Mouse (Mus musculus) gastrocnemius, adult 8-10 months (tissue): ENCODE data around the gene Kctd17. TPM values are rescaled to one million over a fixed set of nuclear protein-coding genes. Genes with fewer than 3 reads are reported as not detected.
A peak's percentile ranks its signal among the peaks of the same experiment; 100 is the strongest.

Experiments
- DNase-seq, 2 experiments: peaks; one replicate each; pipeline ENCODE4 v3.0.0; 2022; ENCODE audit warnings: low spot score in 2 of 2
- total RNA-seq, 4 experiments: library from RNA; stranded (reverse); gene quantifications; 2 replicates each; pipeline ENCODE4 v1.2.4; 2022

Gene Kctd17
- total RNA-seq, 4 experiments from 2014 or later, result 5.9 to 10.3 (median 8.2) TPM

DNA sequence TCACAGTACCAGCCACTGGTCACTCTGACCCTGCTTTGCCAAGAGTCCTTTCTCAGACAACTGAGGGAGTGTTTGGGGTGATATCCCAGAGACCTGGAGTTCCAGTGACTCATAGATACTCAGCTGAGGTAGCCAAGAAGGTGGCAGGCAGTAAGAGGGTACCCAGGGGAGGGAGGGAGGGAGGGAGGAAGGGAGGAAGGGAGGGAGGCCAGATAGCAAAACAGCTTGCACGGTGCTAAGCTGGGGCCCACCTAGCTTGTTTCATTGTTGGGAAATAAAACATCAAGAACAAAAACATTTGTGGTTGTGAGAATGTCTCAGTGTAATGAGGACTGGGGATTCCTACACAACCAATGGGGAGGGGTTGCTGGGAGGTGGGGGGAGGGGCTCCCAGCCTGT lies 14.6 kb upstream of the Kctd17 start:
- DNase-seq, result no peak

DNA sequence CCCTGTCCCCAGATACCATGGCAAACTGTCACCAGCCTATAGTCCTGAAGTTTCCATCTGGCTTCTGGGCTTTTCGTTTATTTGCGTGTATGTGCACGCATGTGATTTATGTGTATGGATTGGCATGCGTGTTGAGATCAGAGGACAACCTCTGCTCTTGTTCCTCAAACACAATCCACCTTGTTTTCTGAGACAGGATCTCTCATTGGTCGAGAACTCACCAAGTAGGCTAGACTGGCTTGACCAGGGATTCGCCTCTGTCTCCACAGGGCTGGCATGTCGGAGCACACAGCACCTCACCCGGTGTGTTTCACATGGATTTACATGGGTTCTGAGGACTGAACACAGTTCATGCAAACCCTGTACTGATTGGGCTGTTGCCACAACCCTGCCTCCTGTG lies 14.2 kb upstream of the Kctd17 start:
- no peak for DNase-seq

GRCm38 (mm10) chr15:78416937-78417336 lies 11.4 kb upstream of the Kctd17 start:
- DNase-seq, result no peak

DNA sequence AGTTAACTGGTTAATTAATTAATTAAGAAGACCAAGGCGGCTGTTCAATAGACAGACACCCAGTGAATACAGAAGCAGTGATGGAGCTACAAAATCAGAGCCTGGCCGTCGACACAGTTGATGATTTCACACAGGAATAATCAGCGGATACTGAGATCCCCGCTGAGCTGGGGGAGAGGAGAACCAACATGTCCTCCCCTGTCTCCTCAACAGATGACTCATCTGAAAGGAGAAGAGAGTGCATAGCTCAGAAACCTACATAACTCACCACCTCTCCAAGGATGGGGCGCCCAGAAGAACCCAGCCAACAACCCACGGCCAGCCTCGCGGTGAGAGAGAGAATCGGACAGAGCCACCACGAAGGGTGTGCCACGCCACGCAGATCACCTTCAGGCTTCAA lies 8.0 kb upstream of the Kctd17 start:
- no peak for DNase-seq

DNA sequence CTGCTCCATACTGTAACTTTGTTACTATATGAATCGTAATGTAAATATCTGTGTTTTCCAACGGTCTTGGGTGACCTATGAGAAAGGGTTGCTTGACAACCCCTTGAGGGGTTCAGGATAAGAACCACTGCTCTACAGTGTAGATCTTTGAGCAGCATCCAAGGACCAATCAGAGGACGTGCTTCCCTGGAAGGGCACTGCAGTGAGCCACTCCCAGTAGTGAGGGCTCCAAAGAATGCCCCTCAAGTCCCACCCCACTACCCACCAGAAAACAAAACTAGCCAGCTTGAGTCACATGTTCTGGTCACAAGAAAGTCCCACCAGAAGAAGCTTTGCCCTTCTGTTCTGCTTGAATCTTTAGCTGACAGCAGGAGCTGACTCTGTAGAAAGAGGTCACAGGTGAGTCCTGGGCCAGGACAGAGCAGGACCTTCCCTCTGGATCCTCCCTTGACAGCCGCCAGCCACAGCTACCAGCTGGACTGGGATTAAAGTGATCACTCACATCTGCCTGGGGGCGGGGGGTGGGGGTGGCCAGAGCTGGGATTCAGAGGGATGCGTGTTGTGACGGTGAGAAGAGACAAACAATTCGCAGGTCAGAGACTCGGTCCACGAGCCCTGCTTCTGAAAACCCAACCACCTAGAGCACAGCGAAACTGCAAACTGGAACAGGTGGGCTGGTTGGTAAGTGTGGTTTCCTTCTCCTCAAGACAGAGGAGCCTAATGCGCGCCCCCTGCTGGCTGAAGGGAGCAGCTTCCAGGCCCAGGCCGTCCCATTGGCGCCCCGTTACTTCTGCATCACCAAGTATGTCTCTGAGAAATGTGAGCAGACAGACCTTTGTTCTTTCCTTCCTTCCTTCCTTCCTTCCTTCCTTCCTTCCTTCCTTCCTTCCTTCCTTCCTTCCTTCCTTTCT lies 6.1 kb upstream of the Kctd17 start:
- peak; percentile 70 for DNase-seq

DNA sequence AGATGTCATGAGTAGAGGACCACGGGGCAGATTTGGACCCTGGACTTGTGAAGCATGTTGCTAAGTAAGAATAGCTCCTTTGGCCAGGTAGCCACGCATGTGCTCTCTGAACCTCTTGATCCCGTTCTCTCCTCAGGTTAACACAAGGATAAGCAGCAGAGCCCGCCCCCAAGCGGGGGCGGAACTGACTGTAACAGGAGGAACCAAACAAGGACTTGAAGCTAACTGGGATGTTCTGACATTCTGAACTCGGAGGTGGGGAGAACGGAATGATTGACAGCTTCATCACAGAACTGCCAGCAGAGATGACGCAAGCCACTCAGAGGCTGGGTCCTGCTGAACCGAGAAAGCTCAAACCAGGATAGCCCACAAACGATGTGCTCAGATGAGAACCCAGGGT lies 3.9 kb upstream of the Kctd17 start:
- no peak for DNase-seq

DNA sequence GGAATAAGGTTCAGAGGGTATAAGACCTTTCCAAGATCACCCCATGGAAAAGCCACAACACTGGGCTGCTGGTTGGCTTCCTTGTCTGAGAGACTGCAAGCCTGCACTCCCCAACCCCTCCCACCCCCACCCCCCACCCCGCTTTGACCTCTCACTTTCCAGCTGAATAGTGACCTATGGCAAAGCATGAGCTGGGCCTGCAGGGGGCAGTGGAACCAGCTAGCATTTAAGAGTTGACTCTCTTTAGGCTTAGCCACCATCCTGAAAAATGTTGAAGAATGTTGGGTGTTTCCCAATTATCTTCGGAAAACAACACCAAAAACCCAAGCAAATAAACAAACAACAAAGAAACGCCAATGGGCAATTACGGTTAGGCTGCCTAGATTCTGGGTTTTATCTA lies 3.1 kb upstream of the Kctd17 start:
- no peak for DNase-seq

DNA sequence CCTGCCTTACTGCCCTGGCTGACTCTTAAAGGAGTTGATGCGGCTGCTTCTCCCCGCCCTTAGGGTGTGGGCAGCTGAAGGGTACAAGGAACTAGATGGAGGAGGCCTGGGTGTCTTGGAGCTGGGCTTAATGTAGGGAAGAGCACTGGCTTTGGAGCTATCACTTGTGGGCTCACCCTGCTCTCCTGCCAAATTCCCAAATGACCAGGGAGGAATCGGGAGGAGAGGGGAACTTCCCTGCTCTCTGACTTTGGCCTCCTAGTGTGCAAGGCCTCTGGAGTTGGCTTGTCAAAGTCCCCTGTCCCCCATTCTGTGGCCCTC lies 735 bp downstream of the Kctd17 start:
- DNase-seq, result no peak

- DNase-seq, result no peak
Measured at GRCm38 (mm10) chr15:78429871-78430622, 1.7 kb downstream of the Kctd17 start.

DNA sequence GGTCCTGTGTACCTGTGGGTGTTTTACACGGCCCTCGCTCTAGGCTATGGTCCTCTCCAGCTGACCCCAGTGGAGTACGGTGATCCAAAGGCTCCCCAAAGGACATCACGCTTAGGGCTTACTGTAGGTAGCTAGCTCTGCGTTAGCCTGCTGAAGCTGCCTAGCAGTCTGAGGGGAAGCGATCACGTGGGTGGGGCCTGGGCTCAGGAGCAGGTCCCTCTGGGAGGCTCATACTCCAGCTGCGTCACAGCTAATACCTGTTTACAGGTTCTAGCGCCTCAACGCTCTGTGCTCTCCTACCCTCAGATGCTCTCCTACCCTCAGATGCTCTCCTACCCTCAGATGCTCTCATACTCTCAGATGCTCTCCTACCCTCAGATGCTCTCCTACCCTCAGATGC lies 2.5 kb downstream of the Kctd17 start:
- no peak for DNase-seq

DNA sequence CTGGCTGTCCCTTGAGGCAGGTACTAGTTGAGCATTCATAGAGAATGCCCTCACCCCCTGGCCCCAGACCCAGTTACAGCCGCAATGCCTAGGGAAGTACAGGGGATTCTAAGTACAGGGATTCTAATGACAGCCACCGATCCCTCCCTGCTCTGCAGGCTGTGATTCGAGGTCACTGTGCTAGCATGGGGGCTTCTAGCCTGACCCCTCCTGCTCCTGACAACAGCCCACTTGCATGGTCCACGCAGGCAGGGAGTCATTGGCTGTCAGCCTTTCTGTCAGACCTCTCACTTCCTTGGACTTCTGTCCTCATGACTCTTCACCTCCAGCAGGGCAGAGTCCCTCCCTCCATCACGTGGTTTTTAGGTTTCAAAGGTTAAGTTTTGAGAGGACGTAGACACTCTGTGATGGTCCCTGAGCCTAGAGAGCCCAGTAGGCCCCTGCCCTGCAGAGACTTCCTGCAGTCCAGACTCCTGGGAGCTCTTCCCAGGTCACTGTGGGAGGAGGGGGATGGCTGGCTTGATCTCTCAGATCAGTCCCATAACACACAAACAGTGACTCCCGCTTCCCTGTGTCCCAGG lies 3.3 kb downstream of the Kctd17 start:
- DNase-seq, result no peak

DNA sequence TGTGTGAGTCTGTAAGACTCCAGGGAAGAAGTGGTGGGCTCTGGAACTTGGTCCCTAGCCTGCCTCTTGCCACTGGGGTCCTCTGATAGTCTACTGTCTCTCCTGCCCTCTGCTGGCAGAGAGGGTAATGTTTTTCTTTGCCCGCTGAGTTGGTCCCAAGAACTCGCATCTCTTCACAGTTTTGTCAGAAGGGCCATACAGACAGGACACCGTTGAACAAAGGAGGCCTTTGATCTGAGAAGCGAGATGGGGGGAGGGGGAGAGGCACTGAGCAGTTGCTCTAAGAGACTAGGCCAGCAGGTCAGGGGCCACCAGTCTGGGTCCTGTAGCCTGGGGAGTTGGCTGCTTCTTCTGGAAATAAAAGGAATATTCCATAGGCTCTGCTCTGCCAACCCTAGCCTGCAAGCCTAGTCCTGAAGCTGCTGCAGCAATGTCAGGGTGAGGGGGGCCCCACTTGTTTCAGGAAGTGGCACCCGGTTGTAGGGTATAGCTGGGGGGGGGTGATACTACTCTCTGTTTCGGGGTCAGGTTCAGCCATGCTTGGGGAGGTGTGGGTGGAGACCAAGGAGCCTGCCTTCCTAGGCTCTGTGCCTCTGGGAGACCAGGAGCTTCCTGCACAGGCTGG lies 6.6 kb downstream of the Kctd17 start:
- no peak for DNase-seq

GRCm38 (mm10) chr15:78435681-78436080 lies 7.3 kb downstream of the Kctd17 start:
- DNase-seq, result no peak

- peak; percentile 74 to 83 for DNase-seq
Measured at GRCm38 (mm10) chr15:78436380-78437192, 8.2 kb downstream of the Kctd17 start.

GRCm38 (mm10) chr15:78437237-78438017 lies 9.1 kb downstream of the Kctd17 start:
- peak in 1 of 2 experiments; percentile 50 for DNase-seq

DNA sequence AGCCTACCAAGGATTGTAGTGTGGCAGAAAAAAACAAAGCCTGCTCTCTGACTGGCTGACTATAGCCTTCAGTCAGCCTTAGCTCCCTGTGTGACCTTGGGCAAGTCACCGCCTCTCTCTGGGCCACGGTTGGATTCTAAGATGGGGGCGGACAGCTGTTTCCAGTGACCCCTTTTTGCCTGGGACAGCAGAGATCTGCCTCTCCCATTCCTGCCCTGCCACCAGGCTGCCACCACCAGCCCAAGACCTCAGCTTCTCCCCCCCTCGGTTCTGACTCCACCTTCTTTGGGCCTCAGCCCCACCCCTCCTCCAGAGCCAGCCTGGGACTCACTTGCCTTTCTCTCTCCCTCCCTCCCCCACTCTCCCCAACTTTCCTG lies 9.6 kb downstream of the Kctd17 start:
- DNase-seq, result no peak

DNA sequence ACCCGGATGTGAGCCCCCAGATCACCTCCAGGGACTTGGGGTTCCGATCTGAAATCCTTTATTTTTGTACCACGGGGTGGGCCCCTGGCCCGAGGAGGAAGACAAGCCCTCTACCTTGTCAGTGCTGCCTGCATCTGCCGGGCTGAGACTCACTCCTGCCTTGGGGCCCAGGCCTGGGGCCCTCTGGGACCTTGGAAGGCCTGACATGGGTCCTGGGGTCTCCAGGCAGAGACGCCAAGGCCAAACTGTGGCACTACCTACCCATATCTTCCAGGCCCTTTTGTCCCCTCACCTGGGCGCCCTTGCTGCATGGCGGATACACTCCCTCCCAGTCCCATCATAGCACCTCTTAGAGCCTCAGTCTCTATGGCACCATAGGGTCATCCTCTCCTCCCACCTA lies 10.1 kb downstream of the Kctd17 start:
- DNase-seq, result no peak

DNA sequence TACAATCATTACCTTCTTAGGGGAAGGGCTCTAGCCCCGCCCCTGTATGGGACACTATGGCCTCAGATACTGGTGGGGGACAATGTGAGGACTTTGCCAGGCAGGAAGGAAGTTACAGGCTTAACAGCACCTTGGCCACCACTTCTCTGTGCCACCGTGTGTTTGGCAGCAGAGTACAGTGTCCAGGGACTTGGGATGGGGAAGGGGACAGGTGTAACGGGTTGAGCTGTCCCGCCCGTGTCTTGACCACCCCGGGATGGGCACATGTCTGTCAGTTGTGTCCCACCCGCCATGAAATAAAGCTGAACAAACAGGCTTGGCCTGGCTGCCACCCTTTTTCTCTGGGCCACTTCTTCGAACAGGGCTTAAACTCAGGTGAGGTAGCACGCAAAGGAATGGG lies 10.6 kb downstream of the Kctd17 start:
- no peak for DNase-seq

DNA sequence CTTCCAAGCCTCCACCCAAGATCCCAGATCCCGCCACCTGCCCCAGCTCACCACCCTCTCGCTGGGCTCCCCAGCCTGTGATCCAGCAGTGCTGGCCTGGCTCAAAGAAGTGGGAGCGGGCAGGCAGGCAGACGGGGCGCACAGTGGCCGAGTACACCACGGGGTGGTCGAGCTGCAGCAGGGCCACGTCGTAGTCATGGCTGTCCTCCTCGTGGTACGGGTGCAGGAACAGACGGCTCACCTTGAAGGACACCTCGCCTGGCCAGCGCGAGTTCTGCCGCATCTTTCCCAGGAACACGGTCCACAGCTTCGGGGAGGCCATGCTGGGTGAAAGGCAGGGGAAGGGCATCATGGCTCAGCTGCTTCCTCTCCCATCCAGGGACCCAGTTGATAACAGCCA lies 13.9 kb downstream of the Kctd17 start:
- DNase-seq, result no peak

GRCm38 (mm10) chr15:78443857-78444256 lies 15.5 kb downstream of the Kctd17 start:
- no peak for DNase-seq
